Mouse (Mus musculus) urinary bladder, postnatal 14 days (tissue): Measurements from ENCODE around the gene Cfap77.

Source experiments
- DNase-seq: peaks from one replicate; pipeline ENCODE4 v3.0.0; 2021; ENCODE audit warnings: low spot score

Cfap77 gene

DNA sequence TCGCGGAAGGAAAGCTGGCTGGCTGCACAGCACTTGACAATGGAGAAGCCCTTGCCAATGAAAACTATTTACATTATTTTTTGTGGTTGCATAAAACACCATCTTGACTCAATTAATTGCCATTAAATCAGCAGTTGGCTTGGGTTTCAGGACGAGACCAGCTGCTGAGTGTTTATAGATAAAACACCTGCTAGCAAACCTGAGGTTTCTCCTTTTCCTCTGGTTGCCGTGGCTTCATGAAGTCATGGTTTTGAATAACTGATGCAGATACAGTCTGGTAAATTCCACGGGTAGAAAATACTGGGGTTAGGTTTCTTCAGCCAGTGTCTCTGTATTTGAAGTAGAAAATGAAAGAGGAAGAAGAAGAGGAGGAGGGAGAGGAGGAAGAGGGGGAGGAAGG, 2.9 kb downstream of the Cfap77 start:
- DNase-seq = no peak

DNA sequence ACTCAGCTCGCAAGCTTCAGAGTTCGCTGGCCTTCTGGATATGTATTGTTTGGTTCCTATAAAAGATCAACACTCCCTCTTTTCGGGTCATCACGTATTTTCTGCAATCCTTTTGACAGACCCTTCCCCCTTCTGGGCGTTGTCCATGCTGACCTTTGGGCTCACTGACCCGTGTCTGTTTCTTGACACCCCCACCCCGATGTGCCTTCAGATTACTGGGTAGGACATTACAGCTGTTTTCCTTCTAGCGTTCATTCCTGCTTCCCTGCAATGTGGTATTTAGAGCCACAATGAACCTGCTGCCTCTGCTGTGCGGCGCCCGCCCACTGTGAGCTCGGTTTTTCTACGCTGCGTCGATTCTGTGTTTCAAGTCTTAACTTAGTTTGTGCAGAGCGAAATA, 8.7 kb downstream of the Cfap77 start:
- no peak for DNase-seq

DNA sequence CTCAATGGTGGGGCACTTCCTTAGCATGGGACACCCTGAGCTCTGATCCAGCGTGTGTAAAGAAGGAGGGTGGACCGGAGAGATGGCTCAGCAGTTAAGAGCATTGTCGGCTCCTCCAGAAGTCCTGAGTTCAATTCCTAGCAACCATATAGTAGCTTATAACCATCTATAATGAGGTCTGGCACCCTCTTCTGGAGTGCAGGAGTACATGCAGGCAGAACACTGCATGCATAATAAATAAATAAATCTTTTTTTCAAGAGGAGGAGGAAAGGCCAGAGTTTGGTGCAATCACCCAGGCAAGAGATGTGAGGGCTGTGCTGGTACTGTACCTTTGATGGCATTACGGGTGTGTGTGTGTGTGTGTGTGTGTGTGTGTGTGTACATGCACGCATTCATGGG, 12.7 kb downstream of the Cfap77 start:
- DNase-seq = no peak

DNA sequence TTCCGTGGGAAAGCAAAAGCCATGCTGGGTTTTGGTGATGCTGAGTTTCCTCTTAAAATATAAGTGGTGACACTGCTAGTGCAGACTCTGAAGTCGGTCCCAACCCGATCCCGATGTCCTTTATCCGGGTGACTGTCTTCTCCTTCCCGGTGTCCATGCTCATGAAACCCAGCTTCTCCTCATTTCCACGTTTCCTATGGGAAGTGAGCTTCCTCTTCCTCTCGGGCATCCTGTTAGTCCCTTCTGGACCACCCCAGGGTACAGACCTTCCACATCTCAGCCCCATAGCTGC, 13.4 kb downstream of the Cfap77 start:
- no peak for DNase-seq

GRCm38 (mm10) chr2:29040594-29041476, 14.0 kb downstream of the Cfap77 start:
- no peak for DNase-seq

- no peak for DNase-seq
Measured at GRCm38 (mm10) chr2:29039741-29040140, 15.1 kb downstream of the Cfap77 start.

DNA sequence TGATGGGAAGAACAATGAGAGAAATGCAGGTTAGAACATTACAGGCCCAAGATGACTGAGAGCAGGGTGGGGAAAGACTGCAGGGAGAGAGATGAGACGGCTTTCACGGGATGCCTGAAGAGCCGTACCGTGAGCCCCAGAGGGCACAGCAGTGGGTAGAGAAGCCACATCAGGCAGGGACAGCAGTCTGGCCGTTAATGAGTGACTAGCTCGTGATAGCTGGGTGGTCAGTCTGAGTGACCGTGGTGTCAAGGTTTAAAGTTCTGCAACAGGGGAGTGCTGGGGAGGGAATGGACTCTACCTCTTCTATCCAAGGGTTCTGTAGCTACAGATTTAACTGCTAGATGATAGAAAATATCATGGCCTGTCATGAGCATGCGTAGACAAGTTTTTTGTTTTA, 19.2 kb downstream of the Cfap77 start:
- DNase-seq = no peak

GRCm38 (mm10) chr2:29034542-29035475, 20.1 kb downstream of the Cfap77 start:
- DNase-seq = no peak

DNA sequence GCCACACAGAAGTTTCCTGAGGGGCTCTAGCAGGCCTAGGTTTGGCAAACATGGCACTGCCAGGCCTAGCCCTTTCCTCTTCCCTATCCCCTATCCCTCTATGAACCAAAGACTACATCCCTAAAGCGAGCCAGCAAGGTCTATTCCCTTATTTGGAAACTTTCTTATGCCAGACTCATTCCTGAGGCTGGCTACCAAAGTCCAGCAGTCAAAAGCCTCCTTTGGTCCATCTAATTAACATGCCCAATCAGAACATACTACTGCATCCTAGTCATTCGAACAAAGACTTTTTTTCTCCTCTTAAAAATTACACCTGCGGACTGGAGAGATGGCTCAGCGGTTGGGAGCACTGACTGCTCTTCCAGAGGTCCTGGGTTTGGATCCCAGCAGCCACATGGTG, 22.9 kb downstream of the Cfap77 start:
- DNase-seq = no peak

GRCm38 (mm10) chr2:29030048-29030734, 24.7 kb downstream of the Cfap77 start:
- no peak for DNase-seq

GRCm38 (mm10) chr2:29025284-29025683, 29.6 kb downstream of the Cfap77 start:
- DNase-seq = peak; percentile 8

GRCm38 (mm10) chr2:29023001-29023400, 31.9 kb downstream of the Cfap77 start:
- no peak for DNase-seq

- DNase-seq = no peak
Measured at GRCm38 (mm10) chr2:29021025-29021424, 33.8 kb downstream of the Cfap77 start.

- DNase-seq = no peak
Measured at GRCm38 (mm10) chr2:29018680-29019079, 36.2 kb downstream of the Cfap77 start.

DNA sequence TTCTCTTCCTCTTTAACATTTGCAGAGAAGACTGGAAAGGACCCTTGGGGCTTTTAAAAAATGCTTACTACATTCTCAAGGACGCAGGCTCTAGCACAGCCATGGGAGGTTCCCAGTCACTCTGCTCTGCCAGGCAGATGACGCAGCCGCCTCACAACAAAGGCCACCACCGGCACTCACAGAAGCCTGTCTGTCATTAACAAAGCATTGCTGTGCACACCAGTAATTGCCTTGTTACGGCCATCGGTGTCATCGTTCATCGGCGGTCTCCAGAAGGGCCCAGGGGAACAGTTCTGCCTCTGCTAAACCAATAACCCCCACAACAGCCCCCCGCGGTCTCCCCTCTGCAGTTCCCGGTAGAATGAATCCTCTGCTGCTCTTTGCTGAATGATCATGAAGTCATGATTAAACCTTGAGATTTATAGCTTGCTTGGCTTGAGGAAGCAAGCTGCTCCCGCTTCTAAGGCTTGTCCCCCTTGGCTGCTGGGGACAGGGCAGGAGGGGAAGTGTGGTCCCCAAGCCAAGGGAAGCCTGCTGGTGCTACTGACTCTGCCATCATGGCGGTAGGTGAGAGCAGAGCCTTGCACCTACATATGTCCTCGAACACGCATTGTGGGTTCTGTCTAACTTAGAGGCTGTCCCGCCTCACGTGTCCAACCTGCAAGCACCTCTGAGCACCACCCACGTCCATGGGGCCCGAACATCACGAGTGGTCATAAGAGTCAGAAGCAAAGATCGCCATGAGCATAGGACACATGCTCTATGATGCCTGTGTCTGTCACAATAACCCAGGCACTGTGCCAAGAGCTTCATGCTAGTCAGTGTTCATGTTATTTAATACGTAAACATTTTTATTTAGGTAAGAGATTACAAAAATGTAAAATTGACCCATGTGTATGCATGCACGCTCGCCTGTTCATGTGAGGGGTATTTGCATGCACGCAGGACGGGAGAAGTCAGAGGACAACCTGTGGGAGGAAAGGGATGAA, 38.0 kb downstream of the Cfap77 start:
- DNase-seq = no peak

DNA sequence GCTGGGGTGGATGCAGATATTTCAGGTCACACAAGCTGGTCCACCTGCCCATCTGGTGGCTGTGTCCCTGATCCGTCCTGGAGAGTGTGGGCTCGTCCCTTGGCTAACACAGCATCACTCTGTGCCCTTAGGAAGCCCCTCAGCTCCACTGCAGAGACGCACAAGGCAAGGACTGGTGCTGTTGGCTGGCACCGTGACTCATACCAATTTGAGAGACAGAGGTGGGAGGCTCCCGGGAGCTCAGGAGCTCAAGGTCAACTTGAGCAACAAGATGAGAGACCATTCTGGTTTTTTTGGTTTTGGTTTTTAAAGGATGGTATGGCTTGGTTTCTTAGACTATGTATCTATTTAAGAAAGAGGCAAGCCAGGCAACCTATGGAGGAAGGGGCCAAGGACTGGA, 42.3 kb downstream of the Cfap77 start:
- no peak for DNase-seq

- DNase-seq = no peak
Measured at GRCm38 (mm10) chr2:29007656-29008055, 47.2 kb downstream of the Cfap77 start.

- DNase-seq = no peak
Measured at GRCm38 (mm10) chr2:29006455-29007034, 48.3 kb downstream of the Cfap77 start.

DNA sequence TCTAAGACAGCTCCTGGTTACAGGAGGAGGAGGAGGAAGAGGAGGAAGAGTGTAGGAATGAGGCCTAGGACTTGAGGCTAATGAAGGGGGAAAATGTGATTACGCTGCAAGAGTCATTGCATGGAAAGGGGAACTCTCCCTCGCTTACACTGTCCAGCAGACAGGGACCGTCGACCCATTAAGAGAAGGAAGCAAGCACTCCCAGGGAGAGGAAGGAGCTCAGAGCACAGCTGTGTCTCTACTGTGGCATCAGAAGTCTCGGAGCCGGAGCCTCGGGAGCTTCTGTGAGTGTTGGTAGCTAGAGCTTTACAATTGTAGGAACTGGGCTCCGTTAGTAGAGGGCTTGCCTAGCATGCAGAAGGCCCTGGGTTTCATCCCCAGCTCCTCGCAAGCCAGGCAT, 50.8 kb downstream of the Cfap77 start:
- DNase-seq = no peak

DNA sequence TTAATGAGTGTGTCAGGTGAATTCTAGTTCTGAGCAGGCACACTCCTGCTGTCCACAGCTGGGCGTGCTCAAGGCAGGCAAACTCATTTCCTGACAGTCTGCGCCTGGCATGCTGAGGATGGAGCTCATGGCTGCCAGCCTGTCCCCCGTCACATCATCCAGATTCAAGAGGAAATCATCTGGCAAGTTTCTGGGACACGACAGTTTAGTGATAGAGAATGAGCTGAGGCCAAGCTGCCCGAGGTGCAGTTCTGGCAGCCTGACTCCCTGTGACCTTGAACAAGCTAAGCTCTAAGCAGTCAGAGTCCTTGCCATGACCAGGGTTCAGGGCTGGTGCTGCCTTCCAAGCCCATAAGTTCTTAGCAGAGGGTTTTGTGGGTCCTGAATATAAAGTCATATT, 56.6 kb downstream of the Cfap77 start:
- no peak for DNase-seq
